Mouse (Mus musculus) lung, postnatal 0 days (tissue): ENCODE measurements around the gene Nt5dc3. TPM values are rescaled to one million over a fixed set of nuclear protein-coding genes. Genes with fewer than 3 reads are reported as not detected.

Experiments used
- ATAC-seq: fragments of 200-750 bp; cut with Nextera tagmentation; 2 replicates; pipeline ENCODE4 v1.8.0; 2017; ENCODE audit warnings: moderate library complexity
- DNase-seq: peaks from one replicate; pipeline ENCODE4 v3.0.0-alpha.2; 2016; ENCODE audit warnings: low spot score
- H3K27ac ChIP-seq: fragments of 300-500 bp; sonication (generic); 2 replicates; pipeline ENCODE4 v1.5.1; 2014; ENCODE audit warnings: antibody characterized with exemption, mild to moderate bottlenecking, low read length, mixed read lengths
- H3K27me3 ChIP-seq: fragments of 300-500 bp; sonication (generic); replicated peaks from 2 replicates; pipeline ENCODE4 v1.6.1; 2014; ENCODE audit warnings: low read length, mixed read lengths; ENCODE audit not compliant: insufficient read depth
- H3K36me3 ChIP-seq: fragments of 300-500 bp; sonication (generic); 2 replicates; pipeline ENCODE4 v1.6.1; 2014; ENCODE audit warnings: low read length, mixed read lengths; ENCODE audit not compliant: insufficient read depth
- H3K4me1 ChIP-seq: fragments of 300-500 bp; sonication (generic); 2 replicates; pipeline ENCODE4 v1.6.1; 2014; ENCODE audit warnings: antibody characterized with exemption, low read depth, low read length, mixed read lengths; ENCODE audit not compliant: insufficient read depth
- H3K4me2 ChIP-seq: fragments of 300-500 bp; sonication (generic); replicated peaks from 2 replicates; pipeline ENCODE4 v1.6.1; 2014; ENCODE audit warnings: low read depth, mild to moderate bottlenecking, low read length, moderate library complexity, mixed read lengths
- H3K4me3 ChIP-seq: fragments of 300-500 bp; sonication (generic); 2 replicates; pipeline ENCODE4 v1.5.1; 2014; ENCODE audit warnings: low read depth, low read length
- H3K9ac ChIP-seq: fragments of 300-500 bp; sonication (generic); replicated peaks from 2 replicates; pipeline ENCODE4 v1.6.1; 2014; ENCODE audit warnings: low read depth, mild to moderate bottlenecking
- H3K9me3 ChIP-seq: fragments of 300-500 bp; sonication (generic); 2 replicates; pipeline ENCODE4 v1.6.1; 2016; ENCODE audit warnings: low read length, mixed read lengths
- CTCF ChIP-seq: IDR thresholded peaks from 2 replicates; pipeline ENCODE4 v1.5.1; 2016; ENCODE audit warnings: antibody characterized with exemption, mild to moderate bottlenecking
- EP300 ChIP-seq: IDR thresholded peaks from 2 replicates; pipeline ENCODE4 v1.6.1; 2016; ENCODE audit warnings: antibody characterized with exemption, mild to moderate bottlenecking, control low read depth
- WGBS: fragments of 180-500 bp; shearing (Covaris S2); extraction: QIAGEN DNeasy Blood & Tissue Kit; methylation state at CpG from one replicate; pipeline ENCODE4 v1.1.7; 2014; 5-methylcytosine and 5-hydroxymethylcytosine counted together
- polyA plus RNA-seq: library from polyadenylated mRNA; unstranded; fragments of >200 nt; fragmentation: Nextera tagmentation; extraction: Ambion mirVana; gene quantifications from 2 replicates; pipeline ENCODE4 v1.2.1, GENCODE M21; 2015

Nt5dc3 gene
- polyA plus RNA-seq, 1 experiment from 2014 or later, result 1.3 TPM

DNA sequence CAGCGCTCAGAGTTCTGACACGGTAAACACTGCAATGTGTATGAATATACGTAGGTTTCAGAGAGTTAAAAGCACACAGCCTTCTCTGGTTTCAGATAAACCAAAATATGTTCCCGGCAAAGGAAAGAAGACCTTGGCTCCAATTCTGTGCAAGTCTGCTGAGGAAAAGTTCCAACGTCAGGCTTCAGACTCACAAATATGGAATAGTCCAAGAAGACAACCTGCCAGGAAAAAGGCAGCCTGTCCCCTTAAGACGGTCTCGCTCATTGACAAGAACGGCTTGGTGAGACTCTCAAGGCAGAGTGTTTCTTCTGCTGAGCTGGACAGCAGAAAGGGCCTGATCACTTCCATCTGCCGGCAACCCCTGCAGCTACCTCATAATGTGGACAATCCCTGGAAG, 2.5 kb upstream of the Nt5dc3 start:
- Histone ChIP-seq H3K4me3 (no peak overlapping the region), H3K9ac (no peak overlapping the region), H3K4me2 (no peak overlapping the region), H3K27me3 (no peaks in the 10 kb centered on the region), H3K36me3 (no peaks in the 10 kb centered on the region), H3K27ac (no peak overlapping the region), H3K9me3 (no peaks in the 10 kb centered on the region), H3K4me1 (no peaks in the 10 kb centered on the region)
- ATAC-seq (no peak), DNase-seq (no peak)
- TF ChIP-seq CTCF (no peak), EP300 (no peak)
- 70% methylated on average over 9 of the region's 9 CpGs for WGBS

DNA sequence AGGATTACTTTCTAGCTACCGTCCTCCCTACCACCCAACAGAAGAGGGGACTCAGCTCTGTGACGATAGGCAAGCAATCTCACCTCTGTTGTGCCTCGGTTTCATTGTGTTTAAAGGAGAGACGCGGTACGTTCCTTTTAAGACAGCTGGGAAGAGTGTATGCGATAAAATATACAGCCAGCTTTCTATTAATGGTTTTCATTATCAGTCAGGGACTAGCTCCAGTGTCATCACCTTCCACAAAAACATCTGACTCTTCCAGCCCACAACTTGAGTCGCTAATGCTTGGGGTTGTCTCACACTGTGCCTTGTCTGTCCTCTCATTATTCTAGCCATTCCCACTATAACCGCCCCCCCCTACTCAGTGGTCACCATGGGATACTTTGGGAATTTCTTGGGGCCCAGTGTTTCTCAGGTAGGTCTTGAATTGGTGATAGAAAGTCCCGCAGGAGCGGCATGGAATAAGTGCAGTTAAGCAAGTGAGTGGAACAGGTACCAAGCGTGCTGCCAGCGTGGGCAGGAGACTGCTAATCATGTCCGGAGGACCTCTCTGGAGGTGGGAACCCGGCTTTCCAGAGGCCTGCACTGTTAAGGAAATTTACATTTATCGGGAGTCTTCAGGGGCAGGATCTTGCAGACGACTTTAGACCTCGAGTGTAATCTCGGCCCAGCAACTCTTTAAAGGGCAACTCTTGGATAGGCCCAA, 1.0 kb upstream of the Nt5dc3 start:
- 0 out of 2 replicates have a peak, but pooled peaks cover 4% of the 10 kb centered on the region for H3K4me1 ChIP-seq
- ATAC-seq, result no peak; the same call in 1 of the 2 replicates
- H3K9ac ChIP-seq, result peak overlapping the region; percentile 37; the same call in 1 of the 2 replicates
- H3K36me3 ChIP-seq, result no peaks in the 10 kb centered on the region
- 48% methylated on average over 19 of the region's 19 CpGs for WGBS
- DNase-seq, result peak; percentile 16
- H3K4me2 ChIP-seq, result peak overlapping the region; percentile 97
- peak overlapping the region; percentile 83 for H3K27ac ChIP-seq
- TF ChIP-seq EP300, result no peak
- no peak for TF ChIP-seq CTCF
- no peaks in the 10 kb centered on the region for H3K9me3 ChIP-seq
- H3K4me3 ChIP-seq, result peak overlapping the region; percentile 76
- H3K27me3 ChIP-seq, result no peaks in the 10 kb centered on the region

DNA sequence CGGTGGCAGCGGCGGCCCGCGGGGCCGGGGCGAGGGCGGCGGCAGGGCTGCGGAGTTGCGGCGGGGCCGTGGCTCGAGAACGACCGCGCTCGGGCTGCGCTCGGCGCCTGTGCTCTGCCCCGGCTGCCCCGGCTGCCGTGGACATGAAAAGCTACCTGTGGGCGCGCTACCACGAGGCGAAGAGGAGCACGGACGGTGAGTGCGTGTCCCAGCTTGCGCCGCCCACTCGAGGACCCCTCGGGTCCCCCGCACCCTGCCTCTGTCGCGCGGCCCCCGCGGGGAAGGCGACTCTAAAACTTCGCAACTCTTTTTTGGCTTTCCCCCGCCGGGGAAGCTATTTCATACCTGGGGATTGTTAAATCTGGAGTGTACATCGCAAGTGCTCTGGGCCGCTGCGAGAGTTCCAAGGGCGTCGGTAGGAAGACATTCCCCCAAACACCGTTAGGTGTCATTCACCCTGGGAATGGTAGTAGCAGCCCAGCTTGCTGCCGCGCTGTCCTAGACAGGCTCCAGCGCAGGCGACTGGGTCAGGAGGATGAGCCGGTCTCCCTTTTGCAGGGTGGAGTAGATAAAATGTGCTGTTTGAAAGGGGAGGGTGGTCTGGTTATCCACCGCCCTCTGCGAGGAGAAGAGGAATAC, 431 bp downstream of the Nt5dc3 start:
- 2% methylated on average over 56 of the region's 58 CpGs for WGBS

DNA sequence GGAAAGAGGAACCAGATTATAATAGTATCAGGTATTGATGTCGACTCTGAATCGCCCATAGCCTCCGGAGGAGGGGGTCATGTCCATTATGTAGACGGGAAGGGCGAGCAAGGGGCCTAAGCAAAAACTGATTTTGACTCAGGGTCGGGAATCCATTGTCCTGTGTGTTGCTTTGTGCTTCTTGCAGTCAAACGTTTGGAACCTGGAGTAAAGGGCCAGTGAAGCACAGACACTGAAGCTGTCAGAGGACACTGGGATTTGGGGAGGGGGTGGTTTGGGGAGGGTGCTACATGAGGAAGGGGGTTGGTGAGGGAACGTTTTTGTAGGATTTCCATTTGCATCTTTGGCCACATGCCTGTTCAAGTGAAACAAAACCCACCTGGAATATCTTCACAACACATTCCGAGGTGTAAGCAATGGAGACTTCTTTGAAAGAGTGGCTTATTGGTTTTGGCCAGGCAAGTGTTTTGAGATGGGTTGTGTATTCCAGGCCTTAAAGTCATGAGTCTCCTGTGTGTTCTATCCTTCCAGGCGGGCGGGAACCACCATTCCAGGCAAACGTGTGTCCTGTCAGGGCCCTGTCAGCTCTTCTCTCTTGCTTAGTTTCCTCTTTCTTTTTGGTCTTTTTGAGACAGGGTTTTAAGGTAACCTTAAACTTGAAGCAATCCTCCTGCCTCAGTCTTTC, 1.2 kb downstream of the Nt5dc3 start:
- WGBS, result 20% methylated on average over 12 of the region's 12 CpGs
- H3K4me2 ChIP-seq, result peak overlapping the region; percentile 97
- H3K4me3 ChIP-seq, result peak overlapping the region; percentile 76
- no peaks in the 10 kb centered on the region for H3K9me3 ChIP-seq
- peak overlapping the region; percentile 37 for H3K9ac ChIP-seq
- H3K27ac ChIP-seq, result no peak overlapping the region
- no peaks in the 10 kb centered on the region for H3K36me3 ChIP-seq
- DNase-seq, result no peak
- TF ChIP-seq CTCF (no peak), EP300 (no peak)
- ATAC-seq, result no peak
- no peaks in the 10 kb centered on the region for H3K27me3 ChIP-seq
- H3K4me1 ChIP-seq, result 0 out of 2 replicates have a peak, but pooled peaks cover 4% of the 10 kb centered on the region

More for the DNA sequence above, 431 bp downstream of the Nt5dc3 start:
- Histone ChIP-seq H3K9ac (peak overlapping the region; percentile 37), H3K9me3 (no peaks in the 10 kb centered on the region), H3K4me1 (0 out of 2 replicates have a peak, but pooled peaks cover 4% of the 10 kb centered on the region), H3K27ac (peak overlapping the region; percentile 83), H3K36me3 (no peaks in the 10 kb centered on the region), H3K27me3 (no peaks in the 10 kb centered on the region), H3K4me2 (peak overlapping the region; percentile 97), H3K4me3 (peak overlapping the region; percentile 76)
- TF ChIP-seq EP300 (no peak), CTCF (peak; percentile 42)
- DNase-seq (peak; percentile 60), ATAC-seq (no peak)

DNA sequence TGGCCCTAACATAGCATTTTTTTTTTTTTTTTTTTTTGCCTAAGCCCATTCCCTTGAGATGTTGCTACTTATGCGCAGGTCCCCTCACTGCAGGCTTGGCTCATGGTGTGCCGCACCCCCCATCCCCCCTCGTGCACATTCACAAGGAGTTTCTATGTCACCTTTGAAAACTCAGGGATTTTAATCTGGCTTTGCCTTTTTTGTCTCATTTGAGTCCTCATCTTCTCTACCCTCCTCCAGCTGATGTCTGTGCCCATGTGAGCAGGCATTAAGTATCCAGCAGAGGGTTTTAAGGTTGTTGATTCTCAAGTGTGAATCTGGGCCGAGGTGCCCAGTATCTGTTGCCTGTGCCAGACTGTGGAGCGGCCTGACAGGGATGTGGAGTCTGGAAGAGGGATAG, 2.8 kb downstream of the Nt5dc3 start:
- no peak for ATAC-seq
- H3K4me2 ChIP-seq, result no peak overlapping the region
- no peaks in the 10 kb centered on the region for H3K36me3 ChIP-seq
- no peaks in the 10 kb centered on the region for H3K27me3 ChIP-seq
- no peak overlapping the region for H3K4me3 ChIP-seq
- H3K27ac ChIP-seq, result no peak overlapping the region
- no peak for DNase-seq
- no peak for TF ChIP-seq EP300
- TF ChIP-seq CTCF, result no peak
- no peak overlapping the region for H3K9ac ChIP-seq
- no peaks in the 10 kb centered on the region for H3K9me3 ChIP-seq
- 51% methylated on average over 5 of the region's 5 CpGs for WGBS
- 0 out of 2 replicates have a peak, but pooled peaks cover 4% of the 10 kb centered on the region for H3K4me1 ChIP-seq

DNA sequence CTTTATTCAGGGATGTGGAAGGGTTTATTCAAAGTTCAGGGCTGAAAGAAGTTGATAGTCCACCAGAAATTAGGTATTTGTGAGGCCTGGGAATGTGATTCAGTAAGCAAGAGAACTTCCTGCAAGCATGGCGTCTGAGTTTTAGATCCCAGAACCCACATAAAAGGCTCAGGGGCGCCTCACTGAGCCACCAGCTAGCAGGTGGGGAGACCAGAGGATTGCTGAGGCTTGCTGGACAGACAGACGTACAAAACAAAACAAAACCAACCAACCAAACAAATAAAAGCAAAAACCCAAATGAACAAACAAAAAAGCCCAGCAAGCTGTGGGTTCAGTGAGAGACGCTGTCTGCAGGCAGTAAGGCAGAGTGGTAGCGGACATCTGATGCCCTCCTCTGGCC, 3.9 kb downstream of the Nt5dc3 start:
- Histone ChIP-seq H3K4me2 (no peak overlapping the region), H3K4me1 (0 out of 2 replicates have a peak, but pooled peaks cover 4% of the 10 kb centered on the region), H3K27ac (no peak overlapping the region), H3K27me3 (no peaks in the 10 kb centered on the region), H3K9ac (no peak overlapping the region), H3K36me3 (no peaks in the 10 kb centered on the region), H3K9me3 (no peaks in the 10 kb centered on the region), H3K4me3 (no peak overlapping the region)
- DNase-seq (no peak), ATAC-seq (no peak)
- 73% methylated on average over 5 of the region's 5 CpGs for WGBS
- no peak for TF ChIP-seq CTCF
